Mouse (Mus musculus): ENCODE results near the gene Car14.
A peak's percentile ranks its signal among the peaks of the same experiment; 100 is the strongest.
"Not testable (repeated sequence)": the region's sequence is repeated elsewhere in the genome, so short reads cannot be mapped to it uniquely, and the experiment has no call there.

Gene Car14

DNA sequence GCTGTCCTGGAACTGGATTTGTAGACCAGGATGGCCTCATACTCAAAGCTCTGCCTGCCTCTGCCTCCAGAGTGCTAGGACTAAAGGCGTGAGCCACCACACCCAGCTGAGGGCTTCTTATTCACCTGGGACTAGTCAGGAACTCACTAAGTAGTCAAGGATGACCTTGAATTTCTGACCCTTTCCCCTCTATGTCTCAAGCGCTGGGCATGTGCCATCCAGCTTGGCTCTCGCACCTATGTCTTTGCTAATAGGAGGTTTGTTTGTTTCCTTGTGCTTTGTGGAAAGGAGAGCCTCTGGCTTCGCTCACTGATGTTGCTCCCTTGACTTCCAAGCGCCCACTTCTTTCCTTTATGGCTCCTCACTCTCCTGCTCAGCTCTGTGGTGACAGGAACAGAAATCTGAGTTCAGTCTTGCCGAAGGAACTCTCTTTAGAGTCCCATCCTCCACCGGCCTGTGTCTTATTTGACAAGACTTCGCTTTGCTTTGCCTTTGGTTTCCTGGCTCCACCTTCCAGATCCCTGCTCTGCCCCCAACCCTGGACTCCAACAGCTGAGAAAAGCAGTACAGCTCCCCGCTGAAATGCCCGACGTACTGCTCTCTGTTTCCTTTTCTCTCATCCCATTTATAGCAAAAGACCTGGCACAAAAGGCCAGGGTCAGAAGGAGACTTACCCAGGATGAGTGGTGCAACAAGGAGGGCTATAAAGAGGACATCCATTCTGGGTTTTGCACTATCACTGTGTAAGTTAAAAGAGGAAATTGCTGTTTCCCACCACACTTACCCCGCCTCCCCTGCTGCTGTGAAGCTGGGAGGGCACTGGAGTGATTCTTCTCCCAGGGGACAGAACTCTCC lies 13.1 kb downstream of the Car14 start, which contains the start of gene BC028528:
TSS of gene BC028528 (minus strand) at position 795 of the 855 bp plus-strand sequence.
- DNase-seq = no peak

GRCm38 (mm10) chr3:95889664-95890063 lies 14.8 kb downstream of the Car14 start:
- DNase-seq = no peak

DNA sequence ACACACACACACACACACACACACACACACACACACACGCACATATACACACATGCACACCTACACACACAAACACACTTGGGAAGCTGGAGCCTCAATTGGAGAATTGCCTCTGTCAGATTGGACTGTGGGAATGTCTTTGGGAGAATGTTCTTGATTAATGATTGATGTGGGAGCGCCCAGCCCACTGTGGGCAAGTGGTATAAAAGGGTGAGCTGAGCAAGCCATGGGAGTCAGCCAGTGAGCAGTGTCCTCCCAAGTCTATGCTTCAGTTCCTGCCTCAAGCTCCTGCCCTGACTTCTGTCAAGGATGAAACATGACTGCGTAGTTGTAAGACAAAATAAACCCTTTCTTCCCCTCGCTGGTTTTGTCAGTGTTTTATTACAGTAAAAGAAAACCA lies 16.9 kb downstream of the Car14 start:
- DNase-seq = peak; percentile 89

DNA sequence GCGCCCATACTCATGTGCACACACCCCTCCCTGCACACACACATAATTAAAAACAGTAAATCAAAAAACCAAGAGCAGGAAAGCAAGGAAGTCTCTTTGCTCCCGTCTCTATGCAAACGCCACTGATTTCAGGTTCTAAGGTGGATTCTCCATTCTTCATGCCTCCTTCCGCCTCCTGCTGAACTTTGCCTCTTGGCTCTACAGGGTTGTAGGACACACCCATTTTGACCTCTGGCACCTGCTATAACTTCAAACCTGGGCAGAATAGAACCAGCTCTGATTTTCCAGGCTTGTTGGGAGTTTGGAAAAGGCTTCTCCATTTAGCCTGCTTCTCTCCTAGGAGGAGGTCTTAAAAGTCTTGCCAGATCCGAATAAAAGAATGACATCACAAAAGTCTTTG lies 20.1 kb downstream of the Car14 start:
- peak; percentile 86 for DNase-seq

DNA sequence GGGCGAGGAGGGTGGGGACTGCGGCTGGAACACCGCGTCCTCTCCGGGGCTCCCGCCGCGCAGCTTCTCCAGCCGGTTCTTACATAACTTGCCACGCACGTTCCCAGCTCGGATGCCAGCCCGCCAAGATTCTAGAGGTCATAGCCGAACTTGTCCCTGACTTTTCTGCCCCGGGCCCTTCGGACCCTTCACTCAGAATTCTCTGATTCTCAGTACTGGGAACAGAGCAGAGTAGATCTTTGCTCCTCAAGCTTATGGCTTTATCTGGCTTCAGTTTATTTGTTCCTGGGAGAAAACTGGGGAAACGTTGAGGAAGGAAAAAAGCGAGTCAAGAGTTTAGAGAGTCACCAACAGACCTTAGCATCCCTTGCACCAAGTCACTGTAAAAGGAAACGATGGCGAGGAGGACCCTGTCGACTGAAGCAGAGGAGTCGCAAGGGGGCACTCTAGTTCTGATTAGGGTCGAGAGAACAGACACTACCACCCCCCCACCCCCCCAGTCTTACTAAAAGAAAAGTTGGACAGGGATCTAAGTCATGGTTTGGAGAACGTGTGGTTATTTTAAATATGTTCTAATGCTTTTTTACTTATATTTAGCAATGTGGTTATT lies 21.6 kb downstream of the Car14 start:
- DNase-seq = peak; percentile 91

DNA sequence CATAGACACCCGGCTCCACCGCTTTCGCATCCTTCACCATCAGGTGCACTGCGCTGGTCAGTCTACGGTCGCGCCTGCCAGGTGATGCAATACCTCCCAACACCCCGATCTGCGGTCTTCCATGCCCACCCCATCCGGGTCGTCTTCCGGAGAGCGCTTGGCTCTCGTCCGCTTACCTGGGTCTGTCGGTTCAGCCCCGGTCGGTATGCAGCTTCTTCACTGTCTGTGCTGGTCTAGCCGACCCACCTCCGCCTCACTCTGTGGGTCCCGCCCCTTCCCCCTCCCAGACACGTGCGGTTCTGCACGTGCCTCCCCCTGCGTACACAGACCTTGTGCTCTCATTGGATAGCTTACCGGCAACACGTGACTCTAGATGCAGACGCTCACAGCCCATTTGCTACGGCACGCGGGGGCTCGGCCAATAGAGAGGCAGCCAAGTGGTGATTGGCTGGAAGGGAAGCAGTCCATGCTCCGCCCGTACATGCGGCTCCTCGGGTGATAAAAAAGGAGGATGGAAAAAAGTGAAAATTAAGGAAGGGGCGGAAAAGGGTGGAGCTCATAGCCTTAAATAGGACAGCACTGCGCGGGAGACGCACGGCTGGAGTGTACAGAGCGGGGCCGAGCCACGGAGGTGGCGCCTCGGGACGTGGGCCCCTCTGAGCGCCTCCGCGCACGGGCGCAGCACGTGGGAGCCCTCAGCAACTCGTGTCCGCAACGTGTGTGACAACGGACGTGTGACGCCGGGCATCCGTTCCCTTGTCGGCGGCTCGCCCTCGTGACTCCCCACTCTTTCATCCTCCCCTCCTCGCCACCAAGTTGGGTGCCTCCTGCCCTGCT lies 22.3 kb downstream of the Car14 start, which contains the start of gene Ciart:
TSS of gene Ciart (minus strand) at position 273 of the 837 bp plus-strand sequence.
- peak; percentile 99 for DNase-seq

GRCm38 (mm10) chr3:95879063-95879462 lies 25.4 kb downstream of the Car14 start:
- no peak for DNase-seq

DNA sequence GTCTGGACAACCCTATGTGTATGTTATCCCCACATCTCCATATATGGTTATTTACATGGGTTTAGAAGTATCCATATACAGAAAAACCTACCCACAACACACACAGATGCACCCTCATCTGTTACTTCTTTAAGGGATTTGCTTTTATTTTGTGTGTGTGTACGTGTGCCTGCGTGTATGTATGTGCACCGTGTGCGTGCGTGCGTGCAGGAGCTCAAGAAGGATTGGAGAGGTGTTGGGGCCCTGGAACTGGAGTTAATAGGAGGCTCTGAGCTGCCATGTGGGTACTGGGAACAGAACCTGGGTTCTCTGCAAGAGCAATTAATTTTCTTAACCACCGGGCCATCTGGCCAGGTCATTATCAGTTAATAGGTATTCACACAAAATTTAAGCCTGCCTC lies 32.4 kb downstream of the Car14 start:
- DNase-seq = peak; percentile 56

GRCm38 (mm10) chr3:95871392-95871867 lies 33.1 kb downstream of the Car14 start, which contains the start of gene Mrps21:
Gene Mrps21, minus strand, starts transcription at chr3:95871519.
- peak; percentile 94 for DNase-seq

GRCm38 (mm10) chr3:95870976-95871375 lies 33.5 kb downstream of the Car14 start:
- DNase-seq = no peak

- peak; percentile 16 for DNase-seq
Measured at GRCm38 (mm10) chr3:95867408-95867807, 37.1 kb downstream of the Car14 start.

DNA sequence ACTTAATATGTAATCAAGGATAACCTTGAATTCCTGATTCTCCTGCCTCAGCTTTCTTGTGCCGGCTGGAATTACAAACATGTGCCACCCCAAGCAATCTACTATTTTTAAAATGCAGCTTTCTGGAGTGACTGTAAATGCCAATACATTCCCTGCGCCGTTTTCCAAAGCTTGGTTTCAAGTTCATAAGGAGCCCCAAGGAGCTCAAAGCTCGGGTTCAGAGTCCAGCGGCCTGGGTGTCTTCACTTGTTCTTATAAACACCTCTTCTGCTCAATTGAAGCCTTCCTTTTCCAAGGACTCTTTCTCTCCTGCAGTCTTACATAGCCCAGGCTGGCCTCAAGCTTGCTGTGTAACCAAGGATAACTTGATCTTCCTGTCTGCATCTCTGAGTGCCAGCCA lies 38.4 kb downstream of the Car14 start:
- DNase-seq = peak; percentile 86

GRCm38 (mm10) chr3:95865571-95865970 lies 38.9 kb downstream of the Car14 start:
- DNase-seq = no peak

GRCm38 (mm10) chr3:95865050-95865449 lies 39.4 kb downstream of the Car14 start:
- peak; percentile 96 for DNase-seq

DNA sequence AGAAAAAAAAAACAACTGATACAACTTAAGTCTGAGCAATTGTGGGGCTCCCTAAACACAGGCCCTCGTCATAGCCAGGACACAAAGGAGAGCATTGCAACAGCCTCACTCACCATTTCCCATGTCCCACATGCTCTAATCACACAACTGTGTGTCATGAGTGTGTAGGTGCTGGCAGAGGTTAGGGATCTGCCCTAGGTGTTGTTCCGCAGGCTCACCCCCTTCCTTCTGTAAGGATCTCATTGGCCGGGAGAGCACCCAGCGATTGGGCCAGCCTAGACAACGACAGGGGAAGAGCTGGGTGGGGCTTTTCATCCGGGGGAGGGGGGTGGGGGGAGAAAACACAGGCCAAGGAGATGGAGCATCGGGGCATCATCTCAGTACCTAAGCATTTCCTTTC lies 40.9 kb downstream of the Car14 start:
- no peak for DNase-seq

- peak; percentile 97 for DNase-seq
Measured at GRCm38 (mm10) chr3:95861796-95862195, 42.7 kb downstream of the Car14 start.

- peak; percentile 30 for DNase-seq
Measured at GRCm38 (mm10) chr3:95861216-95861615, 43.3 kb downstream of the Car14 start.

GRCm38 (mm10) chr3:95860323-95860722 lies 44.2 kb downstream of the Car14 start:
- peak; percentile 33 for DNase-seq

GRCm38 (mm10) chr3:95858278-95858677 lies 46.2 kb downstream of the Car14 start:
- DNase-seq = not testable (repeated sequence)

DNA sequence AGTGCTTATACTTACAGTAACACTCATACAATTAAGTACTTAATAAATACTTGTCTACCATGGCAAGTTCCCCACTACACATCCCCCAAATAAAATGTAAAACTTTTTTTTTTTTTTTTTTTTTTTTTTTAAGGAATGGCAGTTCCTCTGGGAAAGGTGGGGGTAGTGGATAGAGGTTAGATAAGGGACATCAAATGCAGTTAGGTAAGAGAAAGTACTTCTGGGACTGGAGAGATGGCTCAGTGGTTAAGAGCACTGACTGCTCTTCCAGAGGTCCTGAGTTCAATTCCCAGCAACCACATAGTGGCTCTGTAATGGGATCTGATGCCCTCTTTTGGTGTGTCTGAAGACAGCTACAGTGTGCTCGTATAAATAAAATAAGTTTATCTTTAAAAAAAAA lies 47.4 kb downstream of the Car14 start:
- not testable (repeated sequence) for DNase-seq

DNA sequence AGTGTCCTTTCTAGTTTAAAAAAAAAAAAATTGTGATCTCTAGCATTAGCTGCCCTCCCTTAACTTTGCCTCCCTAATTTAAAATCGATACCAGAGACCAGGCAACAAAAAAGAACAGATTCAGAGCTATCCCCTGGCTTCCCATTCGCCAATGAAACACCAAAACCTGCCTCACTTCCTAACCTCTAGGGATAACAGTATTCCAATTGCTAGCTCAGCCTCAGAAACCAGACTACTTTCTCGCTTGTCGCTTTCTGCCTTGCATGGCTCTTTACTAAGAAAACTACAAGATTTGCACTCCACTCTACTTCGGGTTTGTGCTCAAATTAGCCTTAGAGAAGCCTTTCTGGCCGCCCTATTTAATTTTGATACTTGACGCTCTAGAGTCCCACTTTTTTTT lies 48.4 kb downstream of the Car14 start:
- DNase-seq = no peak

- DNase-seq = peak; percentile 97
Measured at GRCm38 (mm10) chr3:95855502-95856089, 48.9 kb downstream of the Car14 start, which contains the start of gene Prpf3. Gene Prpf3, minus strand, starts transcription at chr3:95855885.
